Mouse (Mus musculus) v-Abl transformed pro-B cells (cell line): ENCODE measurements around the gene Capns1.

Experiments used
- in situ Hi-C, 2 experiments: fragments of 400-800 bp; cut with MboI; formaldehyde crosslinking; loops; one replicate each; pipeline ENCODE4 v1.15.1; 2025; ENCODE audit not compliant: unreplicated experiment in 2 of 2

The Capns1 gene

GRCm38 (mm10) chr7:30205383-30205782 is 6.8 kb upstream of the Capns1 start:
- in situ Hi-C loops: loop anchor here (5.0 to 10.0 kb wide), 2 partner anchors 191 to 193 kb away; no protein-coding TSS in a partner anchor

- in situ Hi-C loops: loop anchor here in 1 of 2 experiments (10.0 kb wide), 1 partner anchor 190 kb away; no protein-coding TSS in a partner anchor
Measured at GRCm38 (mm10) chr7:30204380-30204779, 5.8 kb upstream of the Capns1 start.

- in situ Hi-C loops: loop anchor here in 1 of 2 experiments (10.0 kb wide), 1 partner anchor 188 kb away; no protein-coding TSS in a partner anchor
Measured at GRCm38 (mm10) chr7:30202895-30203690, 4.5 kb upstream of the Capns1 start.

GRCm38 (mm10) chr7:30200661-30201060 is 2.0 kb upstream of the Capns1 start:
- in situ Hi-C loops: loop anchor here in 1 of 2 experiments (10.0 kb wide), 1 partner anchor 186 kb away; no protein-coding TSS in a partner anchor

GRCm38 (mm10) chr7:30200200-30200599 is 1.6 kb upstream of the Capns1 start:
- in situ Hi-C loops: loop anchor here in 1 of 2 experiments (10.0 kb wide), 1 partner anchor 185 kb away; no protein-coding TSS in a partner anchor

GRCm38 (mm10) chr7:30199498-30200139 is 1.0 kb upstream of the Capns1 start:
- in situ Hi-C loops: loop anchor here in 1 of 2 experiments (10.0 kb wide), 1 partner anchor 185 kb away; no protein-coding TSS in a partner anchor

- in situ Hi-C loops: no loop called here
Measured at GRCm38 (mm10) chr7:30197592-30198129, 950 bp downstream of the Capns1 start.

- in situ Hi-C loops: no loop called here
Measured at GRCm38 (mm10) chr7:30196171-30196570, 2.4 kb downstream of the Capns1 start.

GRCm38 (mm10) chr7:30195461-30195860 is 3.1 kb downstream of the Capns1 start:
- in situ Hi-C loops: no loop called here

GRCm38 (mm10) chr7:30194884-30195283 is 3.7 kb downstream of the Capns1 start:
- in situ Hi-C loops: no loop called here

GRCm38 (mm10) chr7:30194101-30194831 is 4.3 kb downstream of the Capns1 start:
- in situ Hi-C loops: no loop called here

GRCm38 (mm10) chr7:30193581-30194100 is 5.0 kb downstream of the Capns1 start:
- in situ Hi-C loops: no loop called here

- in situ Hi-C loops: no loop called here
Measured at GRCm38 (mm10) chr7:30193013-30193412, 5.6 kb downstream of the Capns1 start.

- in situ Hi-C loops: no loop called here
Measured at GRCm38 (mm10) chr7:30192088-30192487, 6.5 kb downstream of the Capns1 start.

GRCm38 (mm10) chr7:30189116-30189491 is 9.5 kb downstream of the Capns1 start:
- in situ Hi-C loops: no loop called here

GRCm38 (mm10) chr7:30188344-30189115 is 10.1 kb downstream of the Capns1 start:
- in situ Hi-C loops: no loop called here

- in situ Hi-C loops: loop anchor here in 1 of 2 experiments (5.0 kb wide), 1 partner anchor 33 kb away; no protein-coding TSS in a partner anchor
Measured at GRCm38 (mm10) chr7:30184641-30185348, 13.8 kb downstream of the Capns1 start.

- in situ Hi-C loops: loop anchor here in 1 of 2 experiments (5.0 kb wide), 1 partner anchor 33 kb away; no protein-coding TSS in a partner anchor
Measured at GRCm38 (mm10) chr7:30183879-30184289, 14.7 kb downstream of the Capns1 start, which contains the start of gene Cox7a1. Cox7a1 (plus strand) TSS chr7:30184144.
